Mouse (Mus musculus) limb, embryonic 12.5 days (tissue): ENCODE measurements around the gene Kif6. TPM values are rescaled to one million over a fixed set of nuclear protein-coding genes. Genes with fewer than 3 reads are reported as not detected.

Source experiments
- ATAC-seq: fragments of 200-750 bp; cut with Nextera tagmentation; 2 replicates; pipeline ENCODE4 v1.8.0; 2017; ENCODE audit warnings: low read depth, moderate TSS enrichment; ENCODE audit not compliant: insufficient number of reproducible peaks, insufficient read depth, low FRiP score, low TSS enrichment
- H3K27ac ChIP-seq: fragments of 300-500 bp; sonication (generic); 2 replicates; pipeline ENCODE4 v1.5.1; 2016; ENCODE audit warnings: mild to moderate bottlenecking, moderate library complexity
- H3K27me3 ChIP-seq: fragments of 300-500 bp; sonication (generic); 2 replicates; pipeline ENCODE4 v1.6.1; 2016; ENCODE audit warnings: mild to moderate bottlenecking, moderate library complexity
- H3K36me3 ChIP-seq: fragments of 300-500 bp; sonication (generic); 2 replicates; pipeline ENCODE4 v1.6.1; 2016; ENCODE audit warnings: mild to moderate bottlenecking, moderate library complexity
- H3K4me1 ChIP-seq: fragments of 300-500 bp; sonication (generic); replicated peaks from 2 replicates; pipeline ENCODE4 v1.6.1; 2016
- H3K4me2 ChIP-seq: fragments of 300-500 bp; sonication (generic); 2 replicates; pipeline ENCODE4 v1.6.1; 2016; ENCODE audit warnings: mild to moderate bottlenecking, moderate library complexity
- H3K4me3 ChIP-seq: fragments of 300-500 bp; sonication (generic); replicated peaks from 2 replicates; pipeline ENCODE4 v1.5.1; 2016; ENCODE audit warnings: mild to moderate bottlenecking
- H3K9ac ChIP-seq: fragments of 300-500 bp; sonication (generic); replicated peaks from 2 replicates; pipeline ENCODE4 v1.6.1; 2016; ENCODE audit warnings: mild to moderate bottlenecking, moderate library complexity
- H3K9me3 ChIP-seq: fragments of 300-500 bp; sonication (generic); 2 replicates; pipeline ENCODE4 v1.6.1; 2016; ENCODE audit warnings: mild to moderate bottlenecking, moderate library complexity
- WGBS: fragments of 180-500 bp; shearing (Covaris S2); methylation state at CpG from one replicate; pipeline ENCODE4 v1.1.7; 2016; 5-methylcytosine and 5-hydroxymethylcytosine counted together
- polyA plus RNA-seq: library from polyadenylated mRNA; unstranded; fragments of >200 nt; fragmentation: Nextera tagmentation; extraction: Ambion mirVana; gene quantifications from 2 replicates; pipeline ENCODE4 v1.2.1, GENCODE M21; 2016

Kif6 gene
- polyA plus RNA-seq, 1 experiment from 2014 or later = 4.7 TPM

DNA sequence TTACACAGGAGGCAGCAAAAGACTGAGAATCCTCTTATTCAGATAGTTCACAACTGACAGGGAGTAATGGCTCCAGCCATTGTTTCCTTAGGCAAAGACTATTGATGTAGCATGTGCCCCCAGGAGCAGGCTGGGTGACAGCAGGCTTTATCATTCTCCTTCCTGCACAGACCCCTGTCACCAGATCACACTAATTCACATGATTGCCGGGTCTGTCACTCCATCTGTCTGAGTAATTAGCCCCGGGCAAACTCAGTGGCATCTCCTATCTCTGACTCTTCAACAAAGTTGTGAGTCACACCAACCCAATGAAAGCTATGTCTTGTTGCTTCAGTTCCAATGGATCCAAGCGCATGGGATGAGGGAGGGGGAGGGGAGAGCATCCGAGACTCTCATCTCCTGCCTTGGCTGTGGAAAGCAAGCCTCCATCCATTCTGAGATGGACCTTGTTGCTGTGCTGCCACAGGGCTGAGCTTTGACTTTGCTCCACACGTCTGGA, 201.2 kb downstream of the Kif6 start:
- ATAC-seq = peak; percentile 44; the same call in 1 of the 2 replicates
- peak overlapping the region; percentile 32; the same call in 1 of the 2 replicates for H3K4me2 ChIP-seq

DNA sequence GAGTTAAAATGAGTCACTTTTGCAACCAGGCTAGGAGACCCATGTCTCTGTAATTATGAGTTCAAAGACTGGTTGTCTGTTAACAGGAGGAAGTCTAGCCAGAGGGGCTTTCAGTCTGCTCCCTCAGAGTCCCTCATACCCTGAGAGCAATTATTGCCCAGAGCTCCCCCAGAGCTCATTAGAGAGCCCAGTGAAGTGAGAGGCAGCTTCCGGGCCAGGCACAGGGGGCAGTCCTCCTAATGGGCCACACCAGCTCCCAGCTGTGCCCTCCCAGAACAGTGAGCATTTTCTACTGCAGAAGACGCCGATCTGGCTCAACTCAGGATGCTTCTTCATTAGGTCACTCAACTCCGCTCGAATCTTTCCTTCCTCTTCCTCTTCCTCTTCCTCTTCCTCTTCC, 201.8 kb downstream of the Kif6 start:
- H3K9me3 ChIP-seq = no peaks in the 10 kb centered on the region
- peak; percentile 78; the same call in 1 of the 2 replicates for ATAC-seq
- H3K27me3 ChIP-seq = no peaks in the 10 kb centered on the region
- H3K9ac ChIP-seq = no peak overlapping the region; the same call in 1 of the 2 replicates
- peak overlapping the region; percentile 32 for H3K4me2 ChIP-seq
- WGBS = 12% methylated on average over 5 of the region's 5 CpGs
- H3K4me1 ChIP-seq = peaks cover 26% of the 10 kb centered on the region
- no peaks in the 10 kb centered on the region for H3K36me3 ChIP-seq
- H3K4me3 ChIP-seq = no peak overlapping the region
- H3K27ac ChIP-seq = peak overlapping the region; percentile 75

More for the DNA sequence above, 201.2 kb downstream of the Kif6 start:
- H3K36me3 ChIP-seq = no peaks in the 10 kb centered on the region
- WGBS = 9% methylated on average over 5 of the region's 5 CpGs
- no peaks in the 10 kb centered on the region for H3K9me3 ChIP-seq
- 0 out of 2 replicates have a peak overlapping the region, but pooled peaks have one; percentile 1 for H3K9ac ChIP-seq
- no peak overlapping the region for H3K4me3 ChIP-seq
- peak overlapping the region; percentile 67 for H3K27ac ChIP-seq
- no peaks in the 10 kb centered on the region for H3K27me3 ChIP-seq
- H3K4me1 ChIP-seq = peaks cover 26% of the 10 kb centered on the region

DNA sequence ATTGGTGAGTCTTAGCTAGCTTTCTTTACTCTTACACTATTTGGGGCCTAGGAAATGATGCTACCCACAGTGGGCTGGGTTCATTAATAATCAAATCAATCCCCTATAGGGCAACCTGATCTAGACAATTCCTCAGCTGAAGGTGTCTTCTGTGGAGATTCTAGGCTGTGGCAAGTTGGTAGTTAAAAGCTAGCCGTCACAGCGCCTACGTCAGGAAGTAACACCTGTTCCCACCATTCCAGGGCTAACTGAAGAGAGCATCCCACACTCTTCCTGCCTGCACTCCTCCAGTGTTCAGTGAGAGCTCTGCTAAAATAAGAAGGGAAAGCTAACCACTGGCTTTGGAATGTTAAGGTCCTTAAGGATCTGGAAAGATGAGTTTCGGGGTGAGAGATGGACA, 205.3 kb downstream of the Kif6 start:
- Histone ChIP-seq H3K27ac (no peak overlapping the region), H3K4me2 (no peak overlapping the region), H3K9me3 (no peaks in the 10 kb centered on the region), H3K9ac (no peak overlapping the region), H3K4me1 (peaks cover 40% of the 10 kb centered on the region), H3K36me3 (no peaks in the 10 kb centered on the region), H3K4me3 (no peak overlapping the region), H3K27me3 (no peaks in the 10 kb centered on the region)
- WGBS = 75% methylated on average over 4 of the region's 4 CpGs
- no peak for ATAC-seq

DNA sequence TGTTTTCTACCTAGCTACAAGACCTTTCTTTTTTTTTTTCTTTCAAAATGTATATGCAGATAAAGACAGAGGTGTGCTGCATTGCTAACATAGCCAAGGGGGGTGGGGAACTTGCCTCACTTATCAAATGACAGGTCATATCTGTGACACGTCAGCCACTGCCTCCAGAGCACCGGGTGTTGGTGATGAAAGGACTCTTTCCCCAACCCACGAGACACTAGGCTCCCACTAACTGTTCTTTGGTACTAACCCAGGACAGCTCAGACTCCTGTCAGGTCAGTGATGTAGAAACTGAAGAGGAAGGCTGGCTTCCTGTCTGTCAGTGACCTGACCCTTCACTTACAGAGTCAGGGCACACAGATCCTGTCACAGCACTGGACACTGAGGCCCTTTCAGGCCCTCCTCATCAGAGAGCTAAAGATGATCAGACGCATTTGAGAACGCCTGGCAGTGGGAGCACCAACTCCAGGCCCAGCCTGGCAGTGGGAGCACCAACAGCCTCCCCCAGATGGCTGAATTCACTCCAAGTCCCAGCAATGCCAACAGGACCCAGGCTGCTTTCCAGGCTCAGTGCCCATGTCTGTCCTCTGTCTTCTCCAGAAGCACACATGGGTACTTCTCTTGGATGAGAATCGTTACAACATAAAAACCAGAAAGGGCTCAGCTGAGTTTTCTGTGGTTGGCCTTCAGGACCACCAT, 209.4 kb downstream of the Kif6 start:
- Histone ChIP-seq H3K27ac (no peak overlapping the region), H3K4me1 (peaks cover 14% of the 10 kb centered on the region), H3K9ac (no peak overlapping the region), H3K9me3 (no peaks in the 10 kb centered on the region), H3K4me2 (no peak overlapping the region), H3K4me3 (no peak overlapping the region), H3K36me3 (no peaks in the 10 kb centered on the region), H3K27me3 (no peaks in the 10 kb centered on the region)
- WGBS = 45% methylated on average over 6 of the region's 6 CpGs
- ATAC-seq = no peak

DNA sequence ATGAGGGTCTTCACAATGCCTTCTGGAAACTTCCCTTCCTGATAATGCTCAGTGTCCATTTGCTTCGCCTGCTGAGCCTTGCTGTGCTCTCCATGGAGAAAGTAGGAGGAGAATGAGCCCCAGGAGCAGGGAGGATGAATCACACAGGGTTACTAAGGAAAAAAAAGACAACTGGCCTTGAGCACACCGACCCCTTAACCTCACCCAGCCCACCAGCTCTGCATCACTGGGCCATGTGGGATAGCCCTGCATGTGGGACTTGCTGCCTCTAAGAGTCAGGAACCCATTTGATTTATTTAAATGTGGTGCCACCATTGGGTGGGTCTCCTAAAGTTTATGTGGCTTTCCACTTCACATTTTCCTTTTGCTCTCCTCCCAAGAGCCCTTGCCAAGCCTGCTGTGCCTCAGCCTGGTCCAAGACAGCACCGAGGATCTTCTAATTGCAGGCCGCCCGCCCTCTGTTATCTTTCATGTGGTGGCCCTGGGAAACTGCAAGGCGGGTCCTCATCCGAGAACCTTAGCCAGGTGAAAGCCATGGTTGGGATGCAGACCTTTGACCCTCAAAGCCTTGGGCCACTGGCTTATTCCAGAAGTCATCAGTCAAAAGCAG, 210.0 kb downstream of the Kif6 start:
- no peak overlapping the region for H3K27ac ChIP-seq

DNA sequence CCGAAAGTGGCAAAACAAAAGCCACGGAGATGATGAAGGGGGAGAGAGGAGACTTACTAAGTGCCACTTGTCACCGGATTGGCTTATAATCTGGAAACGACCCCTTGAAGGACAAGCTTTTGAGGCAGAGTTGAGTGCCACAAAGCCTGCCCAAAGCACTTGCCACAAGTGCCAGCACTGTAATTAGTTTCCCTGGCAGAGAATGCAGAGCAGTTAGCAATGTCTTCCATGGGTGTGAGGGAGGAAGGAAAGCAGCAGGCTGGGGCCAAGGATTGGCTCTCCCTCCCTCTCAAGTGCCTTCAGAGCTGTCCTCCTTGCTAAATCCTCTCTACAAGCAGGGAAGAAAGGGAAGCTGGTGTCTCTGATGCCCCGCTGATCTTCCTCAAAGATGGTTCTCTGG, 210.9 kb downstream of the Kif6 start:
- no peaks in the 10 kb centered on the region for H3K27me3 ChIP-seq
- no peak overlapping the region for H3K4me3 ChIP-seq
- 91% methylated on average over 5 of the region's 5 CpGs for WGBS
- H3K4me1 ChIP-seq = peaks cover 14% of the 10 kb centered on the region
- no peak overlapping the region for H3K27ac ChIP-seq
- no peaks in the 10 kb centered on the region for H3K36me3 ChIP-seq
- no peak overlapping the region for H3K4me2 ChIP-seq
- ATAC-seq = no peak
- H3K9me3 ChIP-seq = no peaks in the 10 kb centered on the region
- H3K9ac ChIP-seq = no peak overlapping the region

More for the DNA sequence above, 210.0 kb downstream of the Kif6 start:
- Histone ChIP-seq H3K9ac (no peak overlapping the region), H3K4me3 (no peak overlapping the region), H3K27me3 (no peaks in the 10 kb centered on the region), H3K4me2 (no peak overlapping the region), H3K36me3 (no peaks in the 10 kb centered on the region), H3K4me1 (peaks cover 14% of the 10 kb centered on the region), H3K9me3 (no peaks in the 10 kb centered on the region)
- WGBS = 83% methylated on average over 7 of the region's 7 CpGs
- ATAC-seq = no peak

DNA sequence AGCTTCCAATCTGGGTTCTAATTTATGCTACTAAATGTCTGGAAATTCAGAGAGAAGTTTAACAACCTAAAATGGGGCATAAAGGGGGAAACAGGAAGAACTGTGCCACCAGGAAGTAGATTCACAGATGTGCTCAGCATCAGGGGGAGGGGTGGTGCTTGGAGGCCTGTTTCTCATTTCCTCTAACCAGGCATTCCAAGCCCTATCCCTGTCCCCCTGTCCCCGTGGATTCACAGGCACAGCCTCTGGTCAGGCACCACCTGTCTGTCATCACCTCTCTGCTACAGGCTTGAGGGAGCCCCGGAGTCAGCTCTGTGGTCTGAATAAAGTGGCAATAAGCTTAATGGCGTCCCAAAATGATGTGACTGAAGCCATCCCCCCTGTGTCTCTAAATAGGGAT, 216.8 kb downstream of the Kif6 start:
- H3K36me3 ChIP-seq = no peaks in the 10 kb centered on the region
- 8% methylated on average over 3 of the region's 3 CpGs for WGBS
- no peak; the same call in 1 of the 2 replicates for ATAC-seq
- H3K27ac ChIP-seq = peak overlapping the region; percentile 72
- peaks cover 12% of the 10 kb centered on the region for H3K4me1 ChIP-seq
- H3K4me2 ChIP-seq = no peak overlapping the region
- no peak overlapping the region for H3K9ac ChIP-seq
- no peak overlapping the region for H3K4me3 ChIP-seq
- H3K9me3 ChIP-seq = no peaks in the 10 kb centered on the region
- H3K27me3 ChIP-seq = no peaks in the 10 kb centered on the region; the same call in 1 of the 2 replicates

DNA sequence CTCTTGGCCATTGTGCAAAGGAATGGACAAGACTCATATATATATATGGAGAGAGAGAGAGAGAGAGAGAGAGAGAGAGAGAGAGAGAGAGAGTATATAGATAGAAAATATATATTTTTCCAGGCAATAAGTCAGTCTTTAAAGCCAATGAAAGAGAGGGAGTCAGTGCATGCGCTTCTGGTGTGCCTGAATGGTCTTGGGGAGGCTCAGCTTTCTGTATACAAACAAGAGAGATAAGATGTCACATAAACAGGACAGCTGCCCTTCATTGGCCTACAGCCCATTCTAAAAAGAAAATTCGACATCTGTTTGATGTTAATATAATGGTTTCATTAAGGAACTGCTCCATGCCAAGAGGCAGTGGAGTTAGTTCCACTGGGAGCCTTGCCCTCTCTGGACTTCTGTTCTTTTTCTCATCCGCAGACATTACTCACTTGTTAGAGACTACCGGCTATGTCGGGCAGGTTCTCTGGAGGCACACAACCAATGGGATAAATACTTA, 219.2 kb downstream of the Kif6 start:
- 68% methylated on average over 5 of the region's 5 CpGs for WGBS
- no peak for ATAC-seq
- Histone ChIP-seq H3K9ac (no peak overlapping the region), H3K9me3 (no peaks in the 10 kb centered on the region), H3K27ac (no peak overlapping the region), H3K27me3 (no peaks in the 10 kb centered on the region; the same call in 1 of the 2 replicates), H3K4me2 (no peak overlapping the region), H3K36me3 (no peaks in the 10 kb centered on the region), H3K4me3 (no peak overlapping the region), H3K4me1 (peaks cover 18% of the 10 kb centered on the region)

DNA sequence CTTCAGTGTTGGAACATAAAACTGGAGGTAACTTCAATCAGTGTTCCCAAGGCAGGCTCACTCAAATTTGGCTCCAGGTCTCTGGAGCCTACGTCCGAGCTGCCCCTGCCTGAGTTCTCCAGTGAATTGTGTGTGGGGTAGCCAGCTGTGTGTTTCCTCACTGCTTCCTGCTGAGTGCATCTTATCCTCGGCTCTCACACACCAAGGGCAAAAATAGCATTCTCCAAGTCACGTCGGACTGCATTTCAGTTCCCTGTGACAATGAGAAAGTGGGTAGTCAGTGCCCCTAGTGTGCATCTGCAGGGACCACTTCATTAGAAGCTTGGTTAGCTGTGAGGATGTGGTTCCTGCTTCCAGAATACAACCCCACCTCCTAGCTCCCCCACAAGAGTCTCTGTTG, 222.5 kb downstream of the Kif6 start:
- ATAC-seq = no peak

DNA sequence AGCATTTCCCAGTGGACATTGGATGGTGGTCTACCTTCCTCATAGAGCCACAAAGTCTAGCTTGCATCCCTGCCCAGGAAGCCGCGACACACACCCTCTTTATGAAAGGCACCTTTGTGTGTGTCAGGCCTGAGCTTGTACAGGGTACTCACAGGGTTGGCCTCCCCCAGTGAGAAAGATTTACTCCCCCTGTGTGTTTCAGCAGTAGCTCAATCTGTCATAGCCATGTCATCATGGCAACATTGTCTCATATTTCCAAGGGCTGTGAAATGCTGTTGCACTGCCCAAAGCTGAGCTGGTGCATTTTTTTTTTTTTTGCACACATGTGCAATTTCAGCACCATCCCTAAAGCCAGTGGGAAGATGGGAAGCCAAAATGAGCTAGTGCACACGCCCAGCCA, 224.3 kb downstream of the Kif6 start:
- Histone ChIP-seq H3K27me3 (no peaks in the 10 kb centered on the region; the same call in 1 of the 2 replicates), H3K4me1 (peaks cover 8% of the 10 kb centered on the region; the same call in 1 of the 2 replicates), H3K9me3 (no peaks in the 10 kb centered on the region), H3K36me3 (no peaks in the 10 kb centered on the region), H3K4me3 (no peak overlapping the region), H3K27ac (no peak overlapping the region), H3K4me2 (no peak overlapping the region), H3K9ac (no peak overlapping the region)
- no peak for ATAC-seq
- 64% methylated on average over 3 of the region's 3 CpGs for WGBS

More for the DNA sequence above, 222.5 kb downstream of the Kif6 start:
- 52% methylated on average over 5 of the region's 5 CpGs for WGBS
- Histone ChIP-seq H3K4me1 (peaks cover 8% of the 10 kb centered on the region; the same call in 1 of the 2 replicates), H3K36me3 (no peaks in the 10 kb centered on the region), H3K27me3 (no peaks in the 10 kb centered on the region; the same call in 1 of the 2 replicates), H3K27ac (0 out of 2 replicates have a peak overlapping the region, but pooled peaks have one; percentile 9), H3K4me2 (no peak overlapping the region), H3K9ac (no peak overlapping the region), H3K4me3 (no peak overlapping the region), H3K9me3 (no peaks in the 10 kb centered on the region)

DNA sequence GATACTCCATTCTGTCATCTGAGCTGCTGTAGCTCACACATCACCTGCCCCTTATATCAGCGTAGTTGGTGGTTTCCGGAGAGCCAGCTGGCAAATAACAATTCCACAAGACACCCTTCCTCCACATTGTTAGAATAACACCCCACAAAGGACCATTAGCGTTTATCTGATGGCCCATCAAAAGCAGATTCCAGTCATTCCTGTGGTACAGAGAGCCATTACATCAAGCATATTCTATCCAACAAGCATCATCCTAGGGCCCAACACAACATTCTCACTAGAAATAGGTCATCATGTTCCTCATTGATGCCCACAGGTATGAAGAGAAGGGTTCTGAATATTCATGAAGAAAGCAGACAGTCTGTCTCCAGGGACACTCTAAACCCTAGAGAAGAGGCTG, 236.3 kb downstream of the Kif6 start:
- H3K27me3 ChIP-seq = no peaks in the 10 kb centered on the region
- peaks cover 20% of the 10 kb centered on the region for H3K4me1 ChIP-seq
- no peak overlapping the region for H3K9ac ChIP-seq
- no peaks in the 10 kb centered on the region for H3K36me3 ChIP-seq
- no peak overlapping the region for H3K27ac ChIP-seq
- H3K9me3 ChIP-seq = no peaks in the 10 kb centered on the region
- WGBS = 67% methylated on average over 3 of the region's 3 CpGs
- ATAC-seq = no peak
- H3K4me2 ChIP-seq = no peak overlapping the region
- H3K4me3 ChIP-seq = no peak overlapping the region
